Mouse (Mus musculus): ENCODE measurements around the gene Mepce. TPM values are rescaled to one million over a fixed set of nuclear protein-coding genes. Genes with fewer than 3 reads are reported as not detected.
A peak's percentile ranks its signal among the peaks of the same experiment; 100 is the strongest.
"Not testable (repeated sequence)": the region's sequence is repeated elsewhere in the genome, so short reads cannot be mapped to it uniquely, and the experiment has no call there.

Mepce gene
- polyA plus RNA-seq, 1 experiment from 2014 or later, result 9.2 TPM

DNA sequence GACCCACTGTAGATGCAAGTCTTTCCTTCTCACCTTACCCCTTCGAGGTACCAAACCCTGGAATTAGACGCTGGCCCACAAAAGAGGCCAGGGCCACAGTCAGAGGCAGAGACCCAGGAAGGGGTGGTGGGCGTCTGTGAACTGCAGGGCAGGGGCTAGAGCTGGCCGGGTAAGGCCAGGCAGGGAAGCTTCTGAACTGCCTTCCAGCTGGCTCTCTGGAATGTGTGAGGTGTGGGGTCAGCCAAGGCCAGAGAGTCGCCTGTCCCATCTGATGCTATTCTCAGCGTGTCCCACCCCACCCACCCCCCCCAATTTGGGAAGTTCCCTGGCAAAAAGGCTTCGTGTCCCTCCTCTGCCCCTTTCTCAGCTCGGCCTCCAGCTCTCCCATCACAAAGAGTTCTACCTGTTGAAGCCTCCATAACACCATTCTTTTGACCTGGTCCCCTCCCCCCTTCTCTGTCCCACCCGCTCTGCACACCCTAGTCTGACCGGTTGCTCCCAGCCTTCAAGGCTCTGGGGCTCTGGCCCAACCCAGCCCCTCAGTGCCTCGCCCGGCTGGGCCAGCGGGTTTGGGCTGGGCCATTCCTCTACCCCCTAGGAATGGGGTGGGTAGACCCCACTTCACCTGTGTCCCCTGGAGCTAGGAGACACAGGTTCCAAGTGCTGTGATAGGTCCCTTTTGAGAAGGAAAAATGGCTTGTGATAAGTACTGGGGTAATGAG is 34.2 kb downstream of the Mepce start:
- H3K27ac ChIP-seq, result no peak overlapping the region
- H3K4me3 ChIP-seq, result no peak overlapping the region
- H3K4me1 ChIP-seq, result peaks cover 64% of the 10 kb centered on the region
- peaks cover 89% of the 10 kb centered on the region for H3K36me3 ChIP-seq
- 74% methylated on average over 13 of the region's 13 CpGs for WGBS (ENCODE audit: insufficient replicate concordance)
- H3K9me3 ChIP-seq (replicated peaks), result no peaks in the 10 kb centered on the region
- no peak overlapping the region for H3K4me2 ChIP-seq
- no peak for ATAC-seq
- H3K27me3 ChIP-seq (replicated peaks), result no peaks in the 10 kb centered on the region
- no peak overlapping the region for H3K9ac ChIP-seq

DNA sequence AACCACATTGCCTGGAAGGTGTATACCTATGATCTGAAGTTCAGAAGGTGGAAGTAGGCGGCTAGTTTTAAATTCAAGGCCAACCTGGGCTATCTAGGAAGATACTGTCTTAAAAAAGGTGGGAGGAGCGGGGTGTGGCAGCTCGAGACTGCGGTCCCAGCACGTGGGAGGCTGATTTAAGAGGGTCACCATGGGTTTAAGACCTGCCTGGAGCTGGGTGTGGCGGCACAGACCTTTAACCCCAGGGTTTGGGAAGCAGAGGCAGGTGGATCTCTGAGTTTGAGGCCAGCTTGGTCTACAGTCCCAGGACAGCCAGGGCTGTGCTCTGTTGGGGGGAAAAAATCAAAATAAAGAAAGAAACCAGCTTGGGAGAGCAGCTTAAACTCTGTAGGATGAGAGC is 35.5 kb downstream of the Mepce start:
- no peaks in the 10 kb centered on the region for H3K9me3 ChIP-seq (replicated peaks)
- ATAC-seq, result no peak
- H3K27me3 ChIP-seq (replicated peaks), result no peaks in the 10 kb centered on the region
- 0 out of 2 replicates have a peak overlapping the region, but pooled peaks have one; percentile 3 for H3K27ac ChIP-seq
- no peak overlapping the region for H3K9ac ChIP-seq
- WGBS (ENCODE audit: insufficient replicate concordance), result 72% methylated on average over 6 of the region's 6 CpGs
- H3K36me3 ChIP-seq, result peaks cover 76% of the 10 kb centered on the region
- H3K4me3 ChIP-seq, result no peak overlapping the region
- no peak overlapping the region for H3K4me2 ChIP-seq
- H3K4me1 ChIP-seq, result peaks cover 66% of the 10 kb centered on the region

DNA sequence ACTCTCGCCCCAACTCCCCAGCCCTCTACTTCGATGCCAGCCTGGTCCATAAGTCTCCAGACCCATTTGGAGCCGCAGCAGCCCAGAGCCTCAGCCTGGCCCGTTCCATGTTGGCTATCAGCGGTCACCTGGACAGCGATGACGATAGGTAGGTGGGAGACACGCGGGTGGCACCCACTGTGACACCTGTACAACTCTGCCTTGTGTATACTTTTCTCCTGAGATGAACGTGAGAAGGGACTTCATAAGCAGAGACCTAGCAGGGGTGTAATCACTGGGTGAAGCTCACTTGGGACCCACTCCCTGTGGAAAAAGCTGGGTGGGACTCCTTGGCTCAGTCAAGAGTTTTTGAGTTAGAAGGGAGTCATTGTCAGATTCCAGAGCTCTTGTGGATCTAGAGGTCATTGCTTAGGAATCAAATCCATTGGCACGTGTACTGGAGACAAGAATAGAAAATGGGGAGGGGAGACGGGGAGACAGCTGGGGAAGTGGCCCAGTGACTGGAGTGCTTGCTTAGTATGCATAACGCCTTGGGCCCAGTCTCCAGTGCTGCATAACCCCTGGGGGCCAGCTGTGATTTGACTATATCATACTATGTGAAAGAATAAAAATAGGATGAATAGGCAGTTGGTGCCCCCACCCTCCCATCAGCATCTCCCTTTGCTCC is 36.1 kb downstream of the Mepce start:
- Histone ChIP-seq H3K9ac (no peak overlapping the region), H3K27me3 (replicated peaks) (no peaks in the 10 kb centered on the region), H3K27ac (no peak overlapping the region; the same call in 1 of the 2 replicates), H3K4me2 (no peak overlapping the region), H3K4me1 (peaks cover 67% of the 10 kb centered on the region), H3K9me3 (replicated peaks) (no peaks in the 10 kb centered on the region), H3K4me3 (no peak overlapping the region), H3K36me3 (peaks cover 70% of the 10 kb centered on the region)
- no peak for ATAC-seq
- 93% methylated on average over 13 of the region's 13 CpGs for WGBS (ENCODE audit: insufficient replicate concordance)

DNA sequence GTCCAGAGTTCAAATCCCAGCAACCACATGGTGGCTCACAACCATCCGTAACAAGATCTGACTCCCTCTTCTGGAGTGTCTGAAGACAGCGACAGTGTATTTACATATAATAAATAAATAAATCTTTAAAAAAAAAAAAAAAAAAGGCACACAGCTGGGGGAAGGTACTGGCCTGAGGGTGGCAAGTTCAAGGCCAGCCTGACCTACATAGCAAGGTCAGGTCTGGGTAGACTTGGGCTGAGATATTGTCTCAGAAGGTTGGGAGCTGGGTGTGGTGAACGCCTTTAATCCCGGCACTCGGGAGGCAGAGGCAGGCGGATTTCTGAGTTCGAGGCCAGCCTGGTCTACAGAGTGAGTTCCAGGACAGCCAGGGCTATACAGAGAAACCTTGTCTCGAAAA is 37.2 kb downstream of the Mepce start:
- not testable (repeated sequence) for ATAC-seq

DNA sequence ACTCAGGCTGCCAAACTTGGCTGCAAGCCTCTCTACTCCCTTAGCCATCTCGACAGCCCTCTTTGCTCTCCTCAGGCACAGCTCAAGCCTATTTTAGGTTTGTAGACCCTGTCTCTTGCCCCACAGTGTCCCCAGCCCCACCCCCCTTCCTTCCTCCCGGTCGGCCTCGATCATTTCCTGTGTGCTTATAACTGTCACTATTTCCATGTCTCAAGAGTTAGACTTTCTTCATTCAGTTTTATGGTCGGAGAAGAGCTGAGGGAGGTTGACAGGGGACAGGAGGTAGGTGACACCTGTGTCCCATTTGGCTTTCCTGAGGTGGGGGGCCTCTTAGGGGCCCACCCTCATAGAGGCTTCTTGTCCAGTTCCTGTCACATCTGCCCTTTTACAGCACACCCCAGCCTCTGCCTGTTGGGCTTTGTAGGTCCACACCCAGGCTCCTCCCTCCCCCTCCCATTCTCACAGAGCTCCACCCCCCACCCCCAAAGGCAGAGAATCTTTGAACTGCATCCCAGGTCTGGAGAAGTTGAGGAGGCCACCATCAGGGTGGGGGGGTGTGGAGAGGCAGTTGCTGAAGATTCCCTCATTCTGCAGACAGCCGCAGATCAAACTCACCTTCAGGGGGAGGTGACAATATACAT is 38.1 kb downstream of the Mepce start:
- Histone ChIP-seq H3K4me3 (peak overlapping the region; percentile 83), H3K27me3 (replicated peaks) (no peaks in the 10 kb centered on the region), H3K9me3 (replicated peaks) (no peaks in the 10 kb centered on the region), H3K9ac (peak overlapping the region; percentile 96), H3K27ac (peak overlapping the region; percentile 99), H3K4me1 (peaks cover 72% of the 10 kb centered on the region), H3K4me2 (peak overlapping the region; percentile 93), H3K36me3 (peaks cover 50% of the 10 kb centered on the region)
- 20% methylated on average over 6 of the region's 6 CpGs for WGBS (ENCODE audit: insufficient replicate concordance)
- ATAC-seq, result no peak

More for the DNA sequence above, 37.2 kb downstream of the Mepce start:
- H3K4me3 ChIP-seq; H3K9ac ChIP-seq; H3K4me2 ChIP-seq; H3K27ac ChIP-seq; H3K9me3 ChIP-seq (replicated peaks); H3K27me3 ChIP-seq (replicated peaks): not testable (repeated sequence)
- Histone ChIP-seq H3K36me3 (peaks cover 59% of the 10 kb centered on the region), H3K4me1 (peaks cover 63% of the 10 kb centered on the region)
- WGBS (ENCODE audit: insufficient replicate concordance), result 78% methylated on average over 6 of the region's 8 CpGs

DNA sequence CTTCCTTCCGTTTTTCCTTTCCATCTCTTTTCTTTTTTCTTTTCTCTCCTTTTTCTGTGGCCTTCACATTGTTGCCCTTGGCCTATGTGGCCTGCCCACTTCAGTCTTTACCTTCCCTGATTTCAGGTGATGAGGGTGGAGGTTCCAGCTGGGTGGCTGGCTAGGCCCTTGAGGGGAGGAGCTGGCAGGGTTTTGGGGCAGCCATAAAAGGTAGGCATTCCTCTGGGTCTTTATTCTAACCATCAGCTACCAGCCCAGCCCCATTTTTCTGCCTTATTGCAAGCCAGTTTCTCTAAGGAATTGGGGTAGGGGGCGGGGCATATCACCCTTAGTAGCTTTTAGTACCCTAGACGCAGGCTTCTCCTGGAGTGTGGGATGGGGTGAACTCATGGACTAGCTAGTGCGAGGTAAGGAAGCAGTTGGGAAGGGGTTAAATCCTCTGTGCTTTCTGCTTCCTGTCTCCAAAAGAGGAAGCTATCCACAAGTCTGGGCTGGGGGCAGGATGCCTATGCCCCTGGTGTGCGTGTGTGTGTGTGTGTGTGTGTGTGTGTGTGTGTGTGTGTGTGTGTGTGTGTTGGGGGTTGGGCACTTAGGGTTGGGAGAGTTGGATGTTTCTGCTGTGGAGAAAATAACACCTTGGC is 39.2 kb downstream of the Mepce start:
- H3K4me2 ChIP-seq, result peak overlapping the region; percentile 93
- peak overlapping the region; percentile 99 for H3K27ac ChIP-seq
- H3K9me3 ChIP-seq (replicated peaks), result no peaks in the 10 kb centered on the region
- no peaks in the 10 kb centered on the region for H3K27me3 ChIP-seq (replicated peaks)
- no peak for ATAC-seq
- peaks cover 64% of the 10 kb centered on the region for H3K4me1 ChIP-seq
- 21% methylated on average over 5 of the region's 5 CpGs for WGBS (ENCODE audit: insufficient replicate concordance)
- H3K9ac ChIP-seq, result peak overlapping the region; percentile 96
- H3K4me3 ChIP-seq, result peak overlapping the region; percentile 83
- peaks cover 39% of the 10 kb centered on the region for H3K36me3 ChIP-seq

DNA sequence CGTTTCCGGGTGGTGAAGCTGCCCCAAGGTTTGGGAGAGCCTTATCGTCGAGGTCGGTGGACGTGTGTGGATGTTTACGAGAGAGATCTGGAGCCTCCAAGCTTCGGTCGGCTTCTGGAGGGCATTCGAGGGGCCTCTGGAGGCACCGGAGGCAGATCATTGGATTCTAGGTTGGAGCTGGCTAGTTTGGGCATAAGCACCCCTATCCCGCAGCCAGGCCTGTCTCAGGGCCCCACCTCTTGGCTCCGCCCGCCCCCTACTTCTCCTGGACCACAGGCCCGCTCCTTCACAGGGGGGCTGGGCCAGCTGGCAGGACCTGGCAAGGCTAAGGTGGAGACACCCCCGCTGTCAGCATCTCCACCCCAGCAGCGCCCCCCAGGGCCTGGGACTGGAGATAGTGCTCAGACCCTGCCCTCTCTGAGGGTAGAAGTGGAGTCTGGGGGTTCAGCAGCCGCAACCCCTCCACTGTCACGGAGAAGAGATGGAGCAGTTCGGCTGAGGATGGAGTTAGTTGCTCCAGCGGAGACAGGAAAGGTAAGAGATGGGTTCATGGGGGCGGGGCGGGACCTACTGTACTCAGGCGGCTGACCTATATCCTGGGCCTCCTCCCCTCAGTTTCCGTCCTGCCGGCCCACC is 40.0 kb downstream of the Mepce start:
- peaks cover 65% of the 10 kb centered on the region for H3K4me1 ChIP-seq
- under 1% methylated on average over 26 of the region's 26 CpGs for WGBS (ENCODE audit: insufficient replicate concordance)
- peak overlapping the region; percentile 96 for H3K9ac ChIP-seq
- H3K27me3 ChIP-seq (replicated peaks), result no peaks in the 10 kb centered on the region
- H3K36me3 ChIP-seq, result peaks cover 31% of the 10 kb centered on the region
- H3K9me3 ChIP-seq (replicated peaks), result no peaks in the 10 kb centered on the region
- H3K27ac ChIP-seq, result peak overlapping the region; percentile 99
- peak; percentile 51 for ATAC-seq
- peak overlapping the region; percentile 93 for H3K4me2 ChIP-seq
- peak overlapping the region; percentile 83 for H3K4me3 ChIP-seq

DNA sequence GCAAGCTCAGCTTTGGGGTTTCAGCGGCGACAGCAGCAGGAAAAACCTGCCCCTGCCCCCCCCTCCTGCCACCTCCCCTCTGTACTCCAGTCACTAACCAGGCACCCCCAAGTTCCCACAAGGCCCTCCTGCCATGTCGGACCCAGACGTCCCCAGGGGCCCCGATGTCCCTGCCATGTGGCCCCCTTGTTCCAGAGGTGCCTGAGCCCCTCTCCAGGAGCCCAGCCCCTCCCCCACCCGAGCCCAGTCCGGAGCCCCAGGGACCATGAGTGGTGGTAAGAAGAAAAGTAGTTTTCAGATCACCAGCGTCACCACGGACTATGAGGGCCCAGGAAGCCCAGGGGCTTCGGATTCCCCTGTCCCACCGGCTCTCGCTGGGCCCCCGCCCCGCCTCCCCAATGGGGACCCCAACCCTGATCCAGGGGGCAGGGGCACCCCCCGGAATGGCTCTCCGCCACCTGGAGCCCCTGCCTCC is 40.6 kb downstream of the Mepce start:
- no peak for ATAC-seq
- peak overlapping the region; percentile 99 for H3K27ac ChIP-seq
- H3K36me3 ChIP-seq, result peaks cover 26% of the 10 kb centered on the region
- WGBS (ENCODE audit: insufficient replicate concordance), result under 1% methylated on average over 16 of the region's 16 CpGs
- H3K4me3 ChIP-seq, result peak overlapping the region; percentile 83
- no peaks in the 10 kb centered on the region; the same call in 1 of the 2 replicates for H3K27me3 ChIP-seq (replicated peaks)
- H3K4me1 ChIP-seq, result peaks cover 66% of the 10 kb centered on the region
- no peaks in the 10 kb centered on the region for H3K9me3 ChIP-seq (replicated peaks)
- peak overlapping the region; percentile 93 for H3K4me2 ChIP-seq
- H3K9ac ChIP-seq, result peak overlapping the region; percentile 96

DNA sequence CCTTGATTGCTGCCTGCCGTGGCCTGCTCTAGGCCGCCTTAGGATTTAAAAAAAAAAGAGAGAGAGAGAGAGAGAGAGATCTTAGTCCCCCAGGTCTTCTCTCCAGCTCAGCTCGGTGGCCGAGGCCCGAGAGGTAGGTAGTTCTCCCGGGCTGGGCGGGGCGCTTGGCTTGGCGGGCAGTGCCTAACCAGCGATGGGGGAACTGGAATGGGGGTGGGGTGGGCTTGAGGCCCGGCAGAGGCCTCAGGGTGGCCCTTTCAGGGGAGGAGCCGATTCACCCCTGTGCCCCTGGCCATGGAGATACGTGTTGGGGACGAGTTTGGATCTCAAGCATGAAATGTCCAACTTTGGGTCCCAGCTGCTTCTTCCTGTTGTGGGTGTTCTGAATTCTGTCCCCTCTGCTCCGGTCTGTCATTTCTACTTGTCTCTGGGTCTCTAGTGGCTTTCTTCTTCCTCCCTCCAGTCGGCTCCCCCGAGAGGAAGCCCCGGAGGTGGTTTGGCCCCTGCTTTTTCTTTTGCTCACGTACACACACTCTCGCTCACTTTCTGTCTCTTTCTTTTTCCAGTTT is 41.1 kb downstream of the Mepce start:
- Histone ChIP-seq H3K4me2 (peak overlapping the region; percentile 93), H3K9ac (peak overlapping the region; percentile 96), H3K27ac (peak overlapping the region; percentile 99), H3K9me3 (replicated peaks) (no peaks in the 10 kb centered on the region), H3K4me3 (peak overlapping the region; percentile 83), H3K27me3 (replicated peaks) (no peaks in the 10 kb centered on the region; the same call in 1 of the 2 replicates), H3K4me1 (peaks cover 66% of the 10 kb centered on the region), H3K36me3 (peaks cover 21% of the 10 kb centered on the region)
- ATAC-seq, result peak; percentile 71
- 0% methylated on average over 20 of the region's 20 CpGs for WGBS (ENCODE audit: insufficient replicate concordance)

DNA sequence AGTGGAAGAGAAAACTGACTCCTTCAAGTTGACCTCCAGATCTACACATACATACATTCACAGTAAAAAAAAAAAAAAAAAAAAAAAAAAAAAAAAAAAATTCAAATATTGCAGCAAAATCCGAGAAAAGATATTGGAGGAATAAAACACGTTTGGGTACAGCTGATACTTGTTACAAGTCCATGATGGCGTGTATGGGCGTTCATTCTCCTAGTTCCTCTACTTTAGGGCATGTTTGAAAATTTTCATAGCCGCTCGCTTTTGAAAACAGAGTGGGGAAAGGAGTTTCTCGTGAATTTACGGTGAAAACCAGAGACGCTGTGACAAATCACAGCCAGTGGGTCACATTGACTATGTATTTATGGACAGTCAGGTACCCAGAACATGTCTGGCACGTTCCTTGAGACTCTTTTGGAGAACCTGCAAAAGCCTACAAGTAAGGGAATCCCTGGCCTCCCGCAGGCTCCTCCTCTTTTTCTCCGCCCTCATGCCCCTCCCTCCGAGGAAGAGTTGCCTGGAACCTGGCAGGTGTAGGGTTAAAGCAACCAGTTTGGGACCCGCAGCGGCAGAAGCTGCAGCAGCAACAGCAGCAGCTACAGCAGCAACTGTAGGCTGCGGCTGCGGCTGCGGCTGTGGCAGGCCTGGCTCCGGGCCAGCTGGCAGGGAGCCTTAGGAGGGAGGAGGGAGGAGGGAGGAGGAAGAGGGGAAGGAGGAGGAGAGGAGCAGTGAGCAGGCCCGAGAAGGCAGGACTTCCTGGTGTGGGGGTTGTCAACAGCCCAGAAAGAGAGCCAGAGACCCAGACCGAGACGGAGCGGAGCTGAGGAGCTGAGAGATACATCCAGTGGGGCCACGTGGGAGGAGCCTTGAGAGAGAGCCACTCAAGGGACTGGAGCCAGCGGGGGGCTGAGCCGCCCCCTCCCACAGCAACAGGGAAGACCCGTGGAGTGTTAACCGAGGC is 42.0 kb downstream of the Mepce start, which contains the start of gene Tsc22d4:
Tsc22d4 (plus strand) TSS at position 517 of the 958 bp plus-strand sequence.
- H3K4me1 ChIP-seq, result peaks cover 69% of the 10 kb centered on the region
- WGBS (ENCODE audit: insufficient replicate concordance), result 5% methylated on average over 28 of the region's 28 CpGs

More for the DNA sequence above, 42.0 kb downstream of the Mepce start, which contains the start of gene Tsc22d4:
- peak; percentile 76 for ATAC-seq
- H3K27me3 ChIP-seq (replicated peaks), result no peaks in the 10 kb centered on the region; the same call in 1 of the 2 replicates
- peak within 1 kb of the TSS; percentile 96 for H3K9ac ChIP-seq
- no peaks in the 10 kb centered on the region for H3K9me3 ChIP-seq (replicated peaks)
- peak within 1 kb of the TSS; percentile 93 for H3K4me2 ChIP-seq
- peaks cover 12% of the 10 kb centered on the region for H3K36me3 ChIP-seq
- peak within 1 kb of the TSS; percentile 83 for H3K4me3 ChIP-seq
- H3K27ac ChIP-seq, result peak within 1 kb of the TSS; percentile 99

Data from liver, embryonic 12.5 days (tissue).